In the genomic region with DNA sequence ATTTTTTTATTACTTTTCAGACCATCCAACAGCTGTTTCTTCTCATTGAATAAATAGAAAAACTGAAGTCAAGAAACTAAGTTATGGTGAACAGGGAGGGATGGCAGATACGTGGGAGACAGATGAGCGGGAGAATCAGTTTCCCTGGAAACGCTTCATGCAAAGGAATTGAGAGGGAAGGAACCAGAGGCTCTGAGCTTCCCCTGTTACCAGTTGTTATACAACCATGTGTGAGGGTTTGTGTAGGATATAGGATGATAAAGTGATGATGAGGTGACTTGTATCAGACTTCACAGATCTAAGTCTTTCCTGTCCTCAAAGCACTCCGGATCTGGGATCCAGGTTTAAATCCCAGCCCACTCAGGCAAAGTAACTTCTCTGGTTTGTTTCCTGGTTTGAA, we compare ENCODE assay signal across 21 mouse cellular contexts. TPM values are rescaled to one million over a fixed set of nuclear protein-coding genes. Genes with fewer than 3 reads are reported as not detected.
A peak's percentile ranks its signal among the peaks of the same experiment; 100 is the strongest.
DNase-seq lines count a peak whose midpoint lies in the region; ATAC-seq lines count a peak whose summit lies in the region.
"Had no signal": no experiment of that assay in that cellular context is flagged by ENCODE, and none has a peak within 500 bp of the region (broad histone marks: within the 10 kb centered on the region; RNA-seq: fewer than 3 reads in every experiment).

No protein-coding gene starts in this region.

- H3K4me2 ChIP-seq in hindbrain, embryonic 16.5 days (ENCODE audit: low read length) = no peak overlapping the region
- H3K4me2 ChIP-seq: embryonic facial prominence, embryonic 13.5 days; forebrain, embryonic 13.5 days; heart, embryonic 12.5 days; hindbrain, embryonic 15.5 days had no signal

- H3K9ac ChIP-seq in hindbrain, embryonic 16.5 days (ENCODE audit: low read depth, low read length) = no peak overlapping the region
- H3K9ac ChIP-seq: embryonic facial prominence, embryonic 13.5 days; forebrain, embryonic 13.5 days; heart, embryonic 12.5 days; hindbrain, embryonic 15.5 days had no signal

- ATAC-seq in hindbrain, embryonic 16.5 days = no peak
- ATAC-seq: forebrain, embryonic 13.5 days; inflammation-experienced regulatory T-cells, adult 6 months had no signal

- H3K27ac ChIP-seq in hindbrain, embryonic 10.5 days = peak overlapping the region; percentile 56; the same call in 1 of the 2 replicates
- H3K27ac ChIP-seq in hindbrain, embryonic 16.5 days (ENCODE audit: low read depth, low read length) = no peak overlapping the region
- H3K27ac ChIP-seq: embryonic facial prominence, embryonic 13.5 days; forebrain, embryonic 13.5 days; gastrocnemius, adult 2 months; hindbrain, embryonic 15.5 days had no signal

- 55% methylated on average over 4 of the region's 4 CpGs for WGBS in hindbrain, embryonic 10.5 days
- 53% methylated on average over 4 of the region's 4 CpGs for WGBS in hindbrain, embryonic 16.5 days

- no peak overlapping the region for H3K4me3 ChIP-seq in hindbrain, embryonic 10.5 days
- H3K4me3 ChIP-seq in hindbrain, embryonic 16.5 days (ENCODE audit: low read length) = no peak overlapping the region
- H3K4me3 ChIP-seq: embryonic facial prominence, embryonic 13.5 days; forebrain, embryonic 13.5 days; gastrocnemius, adult 2 months; heart, embryonic 12.5 days; hindbrain, embryonic 15.5 days had no signal

- H3K9me3 ChIP-seq in hindbrain, embryonic 10.5 days = no peaks in the 10 kb centered on the region
- H3K9me3 ChIP-seq in hindbrain, embryonic 16.5 days (ENCODE audit: control insufficient read depth, low read length) = no peaks in the 10 kb centered on the region
- H3K9me3 ChIP-seq: embryonic facial prominence, embryonic 13.5 days; forebrain, embryonic 13.5 days; heart, embryonic 12.5 days; hindbrain, embryonic 15.5 days had no signal

- H3K4me1 ChIP-seq in hindbrain, embryonic 10.5 days (replicated peaks) = peaks cover 45% of the 10 kb centered on the region
- peaks cover 4% of the 10 kb centered on the region; the same call in 1 of the 2 replicates for H3K4me1 ChIP-seq in hindbrain, embryonic 16.5 days (ENCODE audit: control insufficient read depth, insufficient read depth, low read depth, low read length)

- H3K36me3 ChIP-seq in hindbrain, embryonic 10.5 days = no peaks in the 10 kb centered on the region
- H3K36me3 ChIP-seq in hindbrain, embryonic 16.5 days (ENCODE audit: control insufficient read depth, insufficient read depth, low read length) = no peaks in the 10 kb centered on the region
- H3K36me3 ChIP-seq: embryonic facial prominence, embryonic 13.5 days; heart, embryonic 12.5 days; hindbrain, embryonic 15.5 days had no signal

- H3K27me3 ChIP-seq in hindbrain, embryonic 10.5 days (ENCODE audit: insufficient read depth, poor library complexity, severe bottlenecking) = peaks cover 20% of the 10 kb centered on the region
- H3K27me3 ChIP-seq in hindbrain, embryonic 16.5 days (replicated peaks; ENCODE audit: control insufficient read depth, insufficient read depth, low read length) = no peaks in the 10 kb centered on the region
- H3K27me3 ChIP-seq: heart, embryonic 12.5 days; hindbrain, embryonic 15.5 days had no signal

- peak; percentile 12 for DNase-seq in embryo, embryonic 11 days
- no peak for DNase-seq in embryo, embryonic 10 days (ENCODE audit: low spot score)
- no peak for DNase-seq in hindbrain, embryonic 10.5 days (ENCODE audit: low spot score)
- peak; percentile 52 to 62 for DNase-seq in left cerebral cortex, adult 9 months (ENCODE audit: low spot score in 2 of 2)
- DNase-seq in left cerebral cortex, adult 18-20 months (ENCODE audit: low spot score in 2 of 2) = no peak
- DNase-seq in right cerebral cortex, postnatal 36 days (ENCODE audit: low spot score in 2 of 2) = peak; percentile 20 to 42
- DNase-seq in right cerebral cortex, postnatal 14 days = no peak
- DNase-seq: adrenal gland, postnatal 14 days; cerebellum, adult 18-20 months; cerebellum, adult 9-11 months; cerebellum, postnatal 36 days; gastrocnemius, adult 2 months; gastrocnemius, postnatal 25 days had no signal

RNA-seq across cellular contexts. Expression of gene Me3, which starts 3.2 kb away (rescaled TPM):
- 1.4 and 3.3 TPM in 2 replicates for polyA plus RNA-seq in hindbrain, embryonic 10.5 days (2016; fragmentation: Nextera tagmentation; extraction: Ambion mirVana)
- 19.5 and 23.1 TPM in 2 replicates for polyA plus RNA-seq in hindbrain, embryonic 16.5 days (2015; fragmentation: Nextera tagmentation; extraction: Ambion mirVana)
- 100 to 1,000 TPM; 100 to 105 TPM for total RNA-seq in left cerebral cortex, adult 18-20 months (2021)
- total RNA-seq: granulocyte monocyte progenitor cell, adult 5-6 weeks; MEL had no signal

Comparison
In these comparisons a context has a peak if more than half of its experiments do, and no peak if none do; other contexts are left out.
1. DNase-seq: peak in embryo, embryonic 11 days (single experiment), left cerebral cortex, adult 9 months (2 of 2) and right cerebral cortex, postnatal 36 days (2 of 2); none in embryo, embryonic 10 days (single experiment), hindbrain, embryonic 10.5 days (single experiment), left cerebral cortex, adult 18-20 months (0 of 2) and right cerebral cortex, postnatal 14 days (single experiment).